Mouse (Mus musculus) heart, embryonic 14.5 days (tissue): Measurements from ENCODE around the gene Slc22a19. TPM values are rescaled to one million over a fixed set of nuclear protein-coding genes. Genes with fewer than 3 reads are reported as not detected.
"Not testable (repeated sequence)": the region's sequence is repeated elsewhere in the genome, so short reads cannot be mapped to it uniquely, and the experiment has no call there.

Experiments
- ATAC-seq: fragments of 200-750 bp; cut with Nextera tagmentation; 2 replicates; pipeline ENCODE4 v1.8.0; 2017; ENCODE audit warnings: low read depth, moderate TSS enrichment; ENCODE audit not compliant: insufficient number of reproducible peaks, insufficient read depth, low FRiP score
- H3K27ac ChIP-seq, 2 experiments: fragments of 200-500 bp in 1 of 2; fragments of 300-500 bp in 1 of 2; sonication (generic) in 1 of 2; replicated peaks in 1 of 2; 2 replicates each; pipeline ENCODE4 v1.5.1; 2012 to 2014; ENCODE audit warnings: low read depth in 2 of 2, low read length in 2 of 2, control low read depth in 1 of 2, mild to moderate bottlenecking in 1 of 2, mixed read lengths in 1 of 2; ENCODE audit not compliant: control insufficient read depth in 1 of 2, insufficient read depth in 1 of 2
- H3K27me3 ChIP-seq: fragments of 300-500 bp; sonication (generic); 2 replicates; pipeline ENCODE4 v1.6.1; 2014; ENCODE audit warnings: mild to moderate bottlenecking, low read length, control low read depth; ENCODE audit not compliant: control insufficient read depth, insufficient read depth
- H3K36me3 ChIP-seq: fragments of 300-500 bp; sonication (generic); 2 replicates; pipeline ENCODE4 v1.6.1; 2014; ENCODE audit warnings: mild to moderate bottlenecking, control low read depth, low read length, mixed read lengths; ENCODE audit not compliant: control insufficient read depth, insufficient read depth
- H3K4me1 ChIP-seq, 2 experiments: fragments of 200-500 bp in 1 of 2; fragments of 300-500 bp in 1 of 2; sonication (generic) in 1 of 2; 2 replicates each; pipeline ENCODE4 v1.6.1; 2012 to 2014; ENCODE audit warnings: low read length in 2 of 2, control low read depth in 1 of 2, mixed read lengths in 1 of 2; ENCODE audit not compliant: control insufficient read depth in 2 of 2, insufficient read depth in 2 of 2
- H3K4me2 ChIP-seq: fragments of 300-500 bp; sonication (generic); 2 replicates; pipeline ENCODE4 v1.6.1; 2014; ENCODE audit warnings: mild to moderate bottlenecking, low read length
- H3K4me3 ChIP-seq, 2 experiments: fragments of 200-500 bp in 1 of 2; fragments of 300-500 bp in 1 of 2; sonication (generic) in 1 of 2; 2 replicates each; pipeline ENCODE4 v1.5.1; 2012 to 2014; ENCODE audit warnings: low read length in 2 of 2, mild to moderate bottlenecking in 2 of 2, control low read depth in 1 of 2, low read depth in 1 of 2, moderate library complexity in 1 of 2; ENCODE audit not compliant: control insufficient read depth in 1 of 2, insufficient read depth in 1 of 2
- H3K9ac ChIP-seq: fragments of 300-500 bp; sonication (generic); 2 replicates; pipeline ENCODE4 v1.6.1; 2014; ENCODE audit warnings: mild to moderate bottlenecking, low read length
- H3K9me3 ChIP-seq: fragments of 300-500 bp; sonication (generic); 2 replicates; pipeline ENCODE4 v1.6.1; 2016; ENCODE audit warnings: low read length, control low read depth; ENCODE audit not compliant: control insufficient read depth
- WGBS: fragments of 180-500 bp; shearing (Covaris S2); extraction: QIAGEN DNeasy Blood & Tissue Kit; methylation state at CpG from one replicate; pipeline ENCODE4 v1.1.7; 2014; 5-methylcytosine and 5-hydroxymethylcytosine counted together
- polyA plus RNA-seq: library from polyadenylated mRNA; unstranded; fragments of >200 nt; fragmentation: Nextera tagmentation; extraction: Ambion mirVana; gene quantifications from 2 replicates; pipeline ENCODE4 v1.2.1, GENCODE M21; 2014

Gene Slc22a19
- polyA plus RNA-seq = not detected in 2 replicates

DNA sequence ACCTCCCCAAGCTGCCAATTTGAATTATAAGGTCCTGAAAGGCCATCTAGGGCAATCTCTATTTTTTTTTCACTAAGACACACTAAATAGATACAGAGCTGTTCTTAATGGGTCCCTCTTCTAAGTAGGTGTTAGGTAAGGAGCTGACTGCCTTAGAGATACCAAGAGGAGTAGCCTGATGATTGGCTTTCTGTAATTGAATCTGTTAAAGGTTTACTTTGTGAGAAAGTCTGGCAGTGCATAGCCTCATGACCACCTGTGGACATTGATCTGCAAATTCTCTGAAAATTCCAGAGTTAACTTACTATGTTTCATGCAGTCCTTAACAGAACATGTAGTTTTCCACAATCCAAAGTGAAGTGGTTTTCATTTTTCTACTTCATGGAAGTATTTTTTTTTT is at the start of gene Slc22a19:
TSS of gene Slc22a19 (minus strand) at position 163 of the 400 bp plus-strand sequence.
- H3K36me3 ChIP-seq = no peaks in the 10 kb centered on the region
- H3K9me3 ChIP-seq = no peaks in the 10 kb centered on the region
- no peak within 1 kb of the TSS for H3K4me3 ChIP-seq
- no peaks in the 10 kb centered on the region for H3K4me1 ChIP-seq
- ATAC-seq = no peak
- H3K4me2 ChIP-seq = no peak within 1 kb of the TSS
- no peak within 1 kb of the TSS for H3K9ac ChIP-seq
- H3K27me3 ChIP-seq = no peaks in the 10 kb centered on the region
- no peak within 1 kb of the TSS for H3K27ac ChIP-seq

DNA sequence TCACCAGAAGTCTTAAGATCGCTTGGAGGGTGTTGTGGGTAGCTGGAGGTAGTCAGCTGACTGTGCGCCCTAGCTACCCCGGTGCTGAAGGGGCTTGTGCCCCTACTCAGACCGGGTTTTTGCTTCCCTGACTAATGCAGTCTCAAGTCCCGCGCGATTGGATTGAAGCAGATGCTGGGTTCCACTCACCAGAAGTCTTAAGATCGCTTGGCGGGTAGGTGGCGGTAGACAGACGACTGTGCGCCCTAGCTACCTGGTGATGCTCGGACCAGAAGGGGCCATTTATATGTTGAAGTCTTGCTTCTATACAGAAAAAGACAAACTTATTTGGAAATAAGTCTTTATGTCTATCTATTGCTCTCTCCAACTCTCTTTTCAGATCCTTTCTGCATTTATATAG is 42.3 kb upstream of the Slc22a19 start:
- H3K27ac ChIP-seq, H3K9ac ChIP-seq, H3K9me3 ChIP-seq, ATAC-seq, H3K4me1 ChIP-seq, H3K27me3 ChIP-seq, H3K4me2 ChIP-seq, H3K36me3 ChIP-seq, H3K4me3 ChIP-seq: not testable (repeated sequence)
- 68% methylated on average over 13 of the region's 13 CpGs for WGBS

DNA sequence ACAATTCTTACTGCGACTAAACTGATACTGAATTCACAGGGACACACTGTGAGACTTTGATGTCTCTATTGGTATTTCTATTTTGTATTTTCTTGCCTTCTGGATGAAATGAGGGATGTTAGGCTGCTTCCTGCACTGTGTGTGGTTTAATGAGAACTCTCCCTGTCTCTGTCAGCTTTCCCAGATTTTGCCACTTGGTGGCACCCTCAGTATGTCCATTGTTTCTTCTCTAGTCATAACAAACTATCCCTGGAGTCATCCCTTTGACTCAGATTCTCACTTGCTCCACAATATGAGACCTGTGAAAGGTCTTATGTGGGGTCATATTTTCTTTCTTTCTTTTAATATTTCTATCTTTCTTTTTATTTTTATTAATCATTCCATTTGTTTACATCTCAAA is 18.4 kb upstream of the Slc22a19 start:
- no peak overlapping the region for H3K4me3 ChIP-seq
- no peaks in the 10 kb centered on the region for H3K4me1 ChIP-seq
- WGBS = 24% methylated on average over 1 of the region's 1 CpGs
- H3K4me2 ChIP-seq = no peak overlapping the region
- H3K9me3 ChIP-seq = no peaks in the 10 kb centered on the region
- H3K27me3 ChIP-seq = no peaks in the 10 kb centered on the region
- H3K36me3 ChIP-seq = no peaks in the 10 kb centered on the region
- no peak overlapping the region for H3K9ac ChIP-seq
- ATAC-seq = no peak
- no peak overlapping the region for H3K27ac ChIP-seq

DNA sequence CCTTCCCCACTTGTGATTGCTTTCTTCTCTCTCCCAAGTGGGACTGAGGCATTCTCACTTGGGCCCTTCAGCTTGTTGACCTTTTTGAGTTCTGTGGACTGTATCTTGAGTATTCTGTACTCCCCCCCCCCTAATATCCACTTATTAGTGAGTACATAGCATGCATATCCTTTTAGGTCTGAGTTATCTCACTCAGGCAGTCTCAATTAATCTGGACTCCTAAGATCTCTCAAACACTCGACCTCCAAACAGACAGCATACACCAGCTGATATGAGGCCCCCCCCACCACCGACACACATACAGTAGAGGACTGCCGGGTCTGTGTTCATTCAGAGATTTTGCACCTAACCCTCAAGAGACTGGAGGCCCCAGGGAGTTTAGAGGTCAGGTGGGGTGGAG is 18.0 kb downstream of the Slc22a19 start:
- H3K4me1 ChIP-seq, ATAC-seq, H3K9me3 ChIP-seq, H3K4me2 ChIP-seq, H3K4me3 ChIP-seq, H3K27me3 ChIP-seq, H3K9ac ChIP-seq, H3K27ac ChIP-seq, H3K36me3 ChIP-seq: not testable (repeated sequence)
- 56% methylated on average over 3 of the region's 3 CpGs for WGBS

DNA sequence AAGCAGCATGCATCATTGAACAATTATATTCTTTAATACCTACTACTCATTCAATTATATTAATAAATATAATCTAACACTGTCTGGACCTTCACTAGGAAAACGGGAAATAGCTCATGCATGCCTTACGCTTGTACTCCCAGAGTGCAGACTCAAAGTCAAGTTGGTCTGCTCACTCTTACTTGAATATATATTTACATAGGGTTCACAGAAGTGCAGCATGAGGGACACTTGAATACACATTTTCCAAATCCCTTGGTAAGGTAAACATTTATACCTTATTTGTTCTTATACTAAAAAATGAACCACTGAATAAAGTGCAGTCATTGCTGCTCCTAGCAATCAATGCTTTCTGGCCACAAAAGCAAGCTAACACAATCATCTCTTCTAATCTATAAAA is 19.9 kb downstream of the Slc22a19 start:
- H3K4me3 ChIP-seq = no peak overlapping the region
- no peaks in the 10 kb centered on the region for H3K27me3 ChIP-seq
- no peaks in the 10 kb centered on the region for H3K4me1 ChIP-seq
- no peak overlapping the region for H3K27ac ChIP-seq
- no peak for ATAC-seq
- no peak overlapping the region for H3K4me2 ChIP-seq
- WGBS = 78% methylated on average over 2 of the region's 2 CpGs
- no peaks in the 10 kb centered on the region for H3K9me3 ChIP-seq
- no peaks in the 10 kb centered on the region for H3K36me3 ChIP-seq
- no peak overlapping the region for H3K9ac ChIP-seq

DNA sequence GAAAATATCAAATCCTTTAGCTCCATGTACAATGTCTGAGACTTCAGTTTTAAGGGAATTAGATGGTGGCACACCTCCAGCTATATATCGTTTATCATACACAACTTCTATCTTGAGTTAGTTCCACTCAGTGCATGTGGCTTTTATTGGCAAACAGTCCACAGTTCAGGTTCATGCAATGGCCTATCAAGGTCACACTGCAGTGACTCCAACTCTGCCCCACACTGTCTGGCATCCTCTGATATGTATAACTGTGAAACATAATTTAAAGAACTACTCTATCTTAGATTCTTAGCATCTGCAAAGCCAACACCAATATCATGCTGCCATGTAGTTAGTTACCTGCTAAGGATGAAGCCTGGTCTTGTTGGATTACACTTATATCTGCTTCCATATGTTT is 23.1 kb downstream of the Slc22a19 start:
- ATAC-seq = no peak
- 61% methylated on average over 1 of the region's 1 CpGs for WGBS
- Histone ChIP-seq H3K4me3 (no peak overlapping the region), H3K4me2 (no peak overlapping the region), H3K36me3 (no peaks in the 10 kb centered on the region), H3K9ac (no peak overlapping the region), H3K9me3 (no peaks in the 10 kb centered on the region), H3K27ac (no peak overlapping the region), H3K27me3 (no peaks in the 10 kb centered on the region), H3K4me1 (no peaks in the 10 kb centered on the region)

DNA sequence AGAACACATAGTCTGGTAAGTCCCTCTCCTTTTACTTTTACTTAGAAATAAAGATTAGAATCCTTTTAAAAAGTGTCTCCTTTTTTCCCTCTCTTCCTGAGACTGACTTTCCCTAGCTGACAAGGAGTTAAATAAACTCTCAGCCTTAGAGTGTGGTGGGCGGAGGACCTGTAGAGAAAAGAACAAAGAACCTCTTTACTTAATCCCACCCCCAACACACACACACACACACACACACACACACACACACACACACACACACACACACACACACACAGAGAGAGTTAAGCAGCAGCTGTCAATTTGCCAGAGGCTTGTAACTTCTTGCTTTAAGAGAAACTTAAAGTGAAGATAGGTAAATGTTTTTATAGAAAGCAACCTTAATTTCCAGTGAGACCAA is 39.1 kb downstream of the Slc22a19 start:
- H3K27ac ChIP-seq = no peak overlapping the region
- ATAC-seq = no peak
- WGBS = 13% methylated on average over 1 of the region's 1 CpGs

DNA sequence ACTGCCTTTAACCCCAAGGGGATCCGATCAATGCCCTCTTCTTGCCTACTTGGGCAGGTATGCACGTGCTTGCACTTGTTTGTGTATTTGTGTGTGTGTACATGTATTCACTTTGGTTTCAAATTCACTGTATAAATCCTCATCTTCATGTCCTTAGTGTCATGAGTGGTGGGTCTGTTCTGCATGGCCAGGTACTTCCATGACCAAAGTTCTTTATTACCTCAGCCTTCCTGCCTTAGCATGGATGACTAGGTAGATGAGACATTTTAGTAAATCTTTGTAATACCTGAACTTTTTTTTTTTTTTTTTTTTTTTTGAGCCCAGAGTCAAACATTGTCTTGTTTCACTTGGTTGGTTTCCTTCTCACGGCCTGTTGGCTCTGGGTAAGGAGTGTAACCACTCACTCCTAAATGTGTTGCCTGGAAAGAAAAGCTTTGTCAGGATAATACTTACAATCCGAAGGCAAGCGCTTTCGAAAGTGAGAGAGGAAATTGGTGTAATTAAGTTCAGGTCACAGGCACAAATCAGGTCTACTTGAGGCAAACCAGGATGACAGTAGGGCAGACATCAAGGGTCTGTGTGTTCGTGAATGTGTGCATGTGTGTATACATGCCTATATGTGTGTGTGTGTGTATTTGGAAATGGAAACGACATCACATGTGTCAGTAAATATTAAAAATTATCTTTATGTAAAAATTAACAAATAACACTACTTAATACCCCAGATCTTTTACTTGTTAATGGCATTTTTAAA is 62.0 kb downstream of the Slc22a19 start:
- WGBS = 75% methylated on average over 8 of the region's 8 CpGs
- Histone ChIP-seq H3K4me2 (no peak overlapping the region), H3K9me3 (no peaks in the 10 kb centered on the region), H3K4me1 (no peaks in the 10 kb centered on the region), H3K27me3 (no peaks in the 10 kb centered on the region), H3K36me3 (no peaks in the 10 kb centered on the region), H3K4me3 (no peak overlapping the region), H3K9ac (no peak overlapping the region), H3K27ac (no peak overlapping the region)
- no peak for ATAC-seq

More for the DNA sequence above, 39.1 kb downstream of the Slc22a19 start:
- H3K4me1 ChIP-seq = no peaks in the 10 kb centered on the region
- H3K4me2 ChIP-seq = no peak overlapping the region
- H3K9me3 ChIP-seq = no peaks in the 10 kb centered on the region
- H3K4me3 ChIP-seq = no peak overlapping the region
- H3K27me3 ChIP-seq = no peaks in the 10 kb centered on the region
- H3K9ac ChIP-seq = no peak overlapping the region
- no peaks in the 10 kb centered on the region for H3K36me3 ChIP-seq
